Mouse (Mus musculus) left cerebral cortex, postnatal 25 days (tissue): ENCODE measurements around the gene Ccdc138. TPM values are rescaled to one million over a fixed set of nuclear protein-coding genes. Genes with fewer than 3 reads are reported as not detected.

Experiments used
- DNase-seq, 2 experiments: peaks; one replicate each; pipeline ENCODE4 v3.0.0; 2022; ENCODE audit warnings: low spot score in 2 of 2, mixed read lengths in 1 of 2
- intact Hi-C: fragments of 180-260 bp; cut with DNase I; formaldehyde crosslinking; loops from one replicate; pipeline ENCODE4 v1.15.1; 2025
- total RNA-seq, 2 experiments: library from RNA; stranded (reverse); gene quantifications; 2 replicates each; pipeline ENCODE4 v1.2.3; 2021

Gene Ccdc138
- total RNA-seq, 2 experiments from 2014 or later, result 4.6 to 4.8 TPM

DNA sequence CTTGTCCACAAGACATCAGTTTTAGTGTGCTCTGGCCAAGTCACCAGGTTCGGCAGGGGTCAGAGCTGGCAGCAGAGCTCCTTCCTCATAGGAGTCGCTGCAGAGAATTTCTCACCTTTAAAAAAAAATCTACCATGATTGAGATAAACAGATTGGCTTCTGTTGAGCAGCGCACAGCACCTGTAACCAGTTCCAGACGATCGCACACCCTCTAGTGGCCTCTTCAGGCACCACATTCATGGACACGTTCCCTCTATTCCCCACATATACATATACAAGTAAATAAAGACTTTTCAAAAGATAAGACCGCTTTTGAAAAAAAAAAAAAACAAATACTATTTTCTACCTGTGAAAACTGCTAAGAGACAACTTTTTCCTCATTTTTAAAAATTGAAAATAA is 61.4 kb downstream of the Ccdc138 start:
- DNase-seq, result peak; percentile 54 to 67
- intact Hi-C loops, result loop anchor here (5.0 kb wide), 1 partner anchor 113 kb away; no protein-coding TSS in a partner anchor

DNA sequence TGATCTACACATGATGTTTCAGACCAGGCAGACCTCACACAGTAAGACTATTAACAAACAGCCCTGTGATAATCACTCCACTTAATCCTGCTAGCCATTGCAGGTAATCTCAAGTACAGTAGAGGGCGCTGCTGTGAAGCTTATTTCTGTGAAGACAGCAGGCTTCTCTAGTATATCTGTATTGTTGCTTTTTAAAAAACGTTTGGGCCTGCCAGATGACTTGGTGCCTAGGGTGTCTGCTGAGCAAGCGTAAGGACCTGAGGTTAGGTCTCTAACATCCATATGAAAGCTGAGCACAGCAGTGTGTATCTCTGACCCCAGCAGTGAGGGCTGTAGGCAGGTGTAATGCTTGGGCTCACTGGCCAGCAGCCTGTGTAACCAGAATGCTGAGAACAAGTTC is 62.2 kb downstream of the Ccdc138 start:
- intact Hi-C loops, result loop anchor here (5.0 kb wide), 2 partner anchors 67 to 112 kb away; no protein-coding TSS in a partner anchor

DNA sequence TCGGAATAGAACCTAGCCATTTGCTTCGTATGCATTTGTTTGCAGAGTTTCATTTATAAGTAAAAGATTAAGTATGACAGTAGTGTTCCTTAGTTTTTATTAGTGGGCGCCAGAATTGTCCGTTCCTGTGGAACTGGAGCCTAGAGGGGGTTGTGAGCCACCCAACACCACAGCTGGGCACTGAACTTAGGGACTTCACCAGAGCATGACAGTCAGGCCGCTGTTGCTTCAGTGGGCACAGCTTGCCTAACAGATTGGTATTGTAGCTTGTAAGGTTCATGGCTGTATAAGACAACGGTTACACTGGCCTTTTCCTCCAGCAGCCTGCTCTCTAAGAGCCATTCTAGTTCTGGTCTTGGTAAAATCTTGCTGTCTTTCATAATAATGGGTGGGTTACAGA is 62.8 kb downstream of the Ccdc138 start:
- intact Hi-C loops, result loop anchor here (5.0 kb wide), 1 partner anchor 67 kb away; no protein-coding TSS in a partner anchor
- no peak for DNase-seq

More for the DNA sequence above, 62.2 kb downstream of the Ccdc138 start:
- DNase-seq, result peak; percentile 33 to 49

DNA sequence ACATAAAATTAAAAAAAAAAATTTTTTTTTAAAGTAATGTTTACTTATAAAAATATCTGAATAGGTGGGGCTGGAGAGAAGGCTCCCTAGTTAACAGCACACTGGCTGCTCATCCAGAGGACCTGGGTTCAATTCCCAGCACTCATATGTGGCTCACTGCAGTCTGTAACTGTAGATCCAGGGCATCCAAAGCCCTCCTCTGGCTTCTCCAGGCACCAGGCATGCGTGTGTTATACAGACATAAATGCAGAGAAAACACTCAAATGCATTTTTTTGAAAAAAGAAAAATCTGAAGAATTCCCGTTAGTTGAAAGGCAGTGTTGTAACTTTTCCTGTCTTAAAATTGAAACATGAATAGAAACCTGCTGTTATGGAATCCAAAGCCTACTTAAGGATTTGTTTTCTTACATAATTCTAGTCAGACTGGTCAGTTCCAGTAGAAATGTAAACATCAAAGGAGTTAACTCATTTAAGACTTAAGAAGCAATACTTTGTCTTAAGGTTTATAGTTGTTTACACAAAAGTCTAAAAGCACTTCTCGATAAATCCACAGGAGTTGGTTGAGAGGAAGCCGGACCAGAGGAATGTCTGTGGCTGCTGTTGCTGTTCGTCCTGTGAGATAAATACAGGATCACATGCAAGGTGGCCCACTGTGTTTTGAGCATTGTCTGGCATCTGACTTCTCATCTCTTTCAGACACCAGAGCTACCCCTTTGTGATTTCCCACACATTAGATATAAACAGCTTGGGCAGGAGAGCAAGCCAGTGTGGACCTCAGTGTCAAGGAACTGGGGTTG is 87.9 kb downstream of the Ccdc138 start:
- DNase-seq, result no peak
- intact Hi-C loops, result no loop called here

DNA sequence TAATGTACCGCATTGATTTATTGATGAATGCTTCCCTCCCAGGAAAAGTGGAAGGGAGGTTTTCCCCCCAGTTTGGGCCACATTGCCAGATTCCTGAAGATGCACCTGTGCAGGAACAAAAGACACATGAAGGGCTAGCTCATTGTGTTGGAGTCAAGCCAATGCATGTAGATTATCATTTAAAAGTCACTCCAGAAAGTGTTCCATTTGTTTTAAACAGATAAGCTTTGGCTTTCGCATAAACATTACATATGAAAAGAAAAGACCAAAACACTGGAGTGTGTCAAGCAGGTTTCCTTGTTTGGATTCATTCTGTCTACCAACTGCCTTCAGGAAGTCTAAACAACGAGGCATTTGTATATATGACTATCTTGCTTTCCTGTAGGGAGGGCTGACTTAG is 96.7 kb downstream of the Ccdc138 start:
- intact Hi-C loops, result no loop called here
- no peak for DNase-seq

DNA sequence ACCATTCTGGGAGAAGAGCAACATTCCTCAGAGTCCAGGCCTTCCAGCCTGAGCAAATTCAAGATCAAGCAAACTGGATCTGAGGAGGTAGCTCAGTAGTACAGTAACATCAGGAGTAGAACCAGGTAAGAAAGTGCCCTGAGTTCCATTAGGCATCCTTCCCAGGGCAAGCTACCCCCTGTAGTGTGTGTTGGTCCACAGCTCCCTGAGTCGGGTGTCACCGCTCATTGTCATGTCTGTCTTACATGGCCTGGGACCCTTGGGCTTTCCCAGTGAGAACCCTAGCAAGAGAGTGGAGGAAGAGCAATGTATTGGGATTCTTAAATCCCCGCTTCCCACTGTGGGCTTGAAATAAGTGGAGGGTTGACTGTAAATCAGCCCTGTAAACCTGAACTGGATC is 97.4 kb downstream of the Ccdc138 start:
- intact Hi-C loops, result no loop called here
- no peak for DNase-seq

DNA sequence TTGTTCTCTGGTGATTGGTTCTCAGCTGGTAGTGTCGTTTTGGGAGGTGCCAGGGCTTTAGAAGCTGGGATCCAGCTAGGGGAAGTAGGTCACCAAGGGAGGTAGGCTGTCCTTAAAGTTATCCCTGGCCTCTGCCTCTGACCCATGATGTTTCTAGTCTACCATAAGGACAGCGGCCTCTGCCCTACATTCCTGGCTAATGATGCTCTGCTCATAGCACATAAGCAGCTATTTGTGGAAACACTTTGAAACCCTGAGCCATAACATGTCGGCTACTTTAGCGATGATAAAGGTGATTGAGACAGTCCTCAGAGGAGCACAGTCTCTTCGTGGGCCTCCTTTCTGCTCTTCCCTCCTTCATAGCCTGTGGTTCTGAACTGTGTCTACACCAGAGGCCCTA is 98.1 kb downstream of the Ccdc138 start:
- DNase-seq, result no peak
- intact Hi-C loops, result no loop called here

DNA sequence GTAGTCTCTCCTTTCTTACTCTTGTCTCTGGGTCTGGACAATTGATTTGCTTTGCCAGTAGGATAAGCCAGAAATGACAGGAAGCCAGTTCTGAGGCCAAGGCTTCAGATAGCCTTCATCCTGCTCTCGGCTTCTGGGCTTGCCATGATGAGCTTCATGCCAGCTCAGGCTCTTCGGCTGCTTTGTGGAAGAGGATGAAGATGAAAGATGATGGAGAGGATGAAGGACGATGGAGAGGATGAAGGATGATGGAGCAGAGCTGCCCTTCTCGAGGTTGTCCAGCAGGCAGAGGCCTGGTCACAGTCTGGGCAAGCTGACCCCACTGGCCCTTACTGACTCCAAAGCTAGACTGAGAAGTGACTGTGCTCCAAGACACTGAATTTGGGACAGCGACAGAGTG is 102.4 kb downstream of the Ccdc138 start:
- DNase-seq, result no peak
- intact Hi-C loops, result no loop called here

DNA sequence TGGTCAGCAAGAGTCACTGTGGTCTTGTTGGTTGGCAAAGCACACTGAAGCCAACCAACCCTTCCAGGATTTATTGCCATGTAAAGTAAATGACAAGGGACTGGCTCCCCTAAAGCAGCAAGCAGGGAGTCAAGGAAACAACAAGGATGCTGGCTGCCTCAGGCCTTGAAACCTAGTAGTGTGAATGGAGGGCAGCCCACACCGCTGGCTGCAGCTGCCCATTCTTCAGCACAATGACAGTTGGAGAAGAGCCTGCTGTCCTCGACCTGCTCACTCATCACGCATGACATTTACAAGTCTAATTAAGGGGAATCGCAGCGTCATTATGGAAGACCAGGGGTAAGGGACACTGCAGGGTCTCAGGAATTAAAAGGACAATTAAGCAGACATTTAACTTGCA is 103.2 kb downstream of the Ccdc138 start:
- intact Hi-C loops, result no loop called here
- DNase-seq, result no peak

DNA sequence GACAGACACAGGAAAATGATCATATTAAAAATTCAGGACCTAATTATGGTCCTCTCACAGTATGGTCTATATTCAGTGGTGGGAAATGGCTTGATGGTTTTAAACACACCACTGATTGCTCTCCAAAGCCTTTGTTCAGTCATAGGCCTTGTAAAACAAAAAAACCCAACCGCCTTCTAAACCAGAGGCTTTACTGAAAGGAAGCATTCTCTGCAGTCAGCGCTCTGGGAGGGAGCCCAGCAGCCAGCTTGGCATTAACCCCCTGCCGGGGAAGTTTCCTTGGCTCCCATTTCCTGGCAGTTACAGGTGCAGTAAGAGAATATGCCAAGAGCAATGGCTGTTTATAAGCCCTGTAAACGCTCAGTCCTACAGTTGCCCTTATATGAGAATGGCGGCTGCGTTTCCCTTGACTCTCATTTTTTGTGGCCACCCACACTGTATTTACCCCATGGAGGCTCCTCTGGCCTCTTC is 103.7 kb downstream of the Ccdc138 start:
- peak; percentile 40 to 60 for DNase-seq
- intact Hi-C loops, result no loop called here

DNA sequence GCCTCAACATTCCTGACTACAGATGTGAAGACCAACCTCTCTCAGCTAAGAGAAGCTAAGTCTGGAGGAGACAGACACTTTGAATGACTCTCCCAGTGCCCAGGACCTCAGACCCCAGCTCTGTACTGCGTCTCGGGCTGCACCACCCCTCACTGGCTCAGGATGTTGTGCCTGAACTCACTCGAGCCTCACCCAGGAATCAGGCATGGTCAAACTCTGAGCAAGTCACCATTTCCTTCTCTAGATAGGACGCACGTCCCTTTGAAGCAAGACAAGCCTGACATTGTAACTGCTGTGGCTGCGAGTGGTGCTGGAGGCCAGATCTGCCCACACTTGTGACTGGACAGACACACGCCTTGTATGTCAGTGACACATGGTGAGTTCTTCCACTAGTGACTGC is 104.2 kb downstream of the Ccdc138 start:
- intact Hi-C loops, result no loop called here
- DNase-seq, result no peak

DNA sequence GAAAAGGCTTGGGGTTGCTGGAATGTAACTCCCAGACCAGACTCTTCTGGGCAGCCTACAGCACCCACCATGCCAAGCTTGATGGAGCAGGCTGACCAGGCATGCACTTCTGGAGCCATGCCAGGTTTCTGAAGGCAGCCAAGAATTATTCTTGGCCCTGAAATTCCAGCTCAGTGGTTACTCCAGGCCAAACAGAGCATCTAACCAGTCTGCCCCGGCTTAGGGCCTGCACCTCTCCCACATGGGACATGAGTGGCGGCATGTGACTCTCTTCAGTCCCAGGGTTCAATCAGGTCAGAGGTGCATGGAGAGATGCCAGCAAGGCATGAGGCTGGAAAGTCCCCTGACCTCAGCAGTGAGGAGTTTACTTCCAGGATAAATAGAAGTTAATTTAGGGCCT is 107.0 kb downstream of the Ccdc138 start:
- intact Hi-C loops, result no loop called here

DNA sequence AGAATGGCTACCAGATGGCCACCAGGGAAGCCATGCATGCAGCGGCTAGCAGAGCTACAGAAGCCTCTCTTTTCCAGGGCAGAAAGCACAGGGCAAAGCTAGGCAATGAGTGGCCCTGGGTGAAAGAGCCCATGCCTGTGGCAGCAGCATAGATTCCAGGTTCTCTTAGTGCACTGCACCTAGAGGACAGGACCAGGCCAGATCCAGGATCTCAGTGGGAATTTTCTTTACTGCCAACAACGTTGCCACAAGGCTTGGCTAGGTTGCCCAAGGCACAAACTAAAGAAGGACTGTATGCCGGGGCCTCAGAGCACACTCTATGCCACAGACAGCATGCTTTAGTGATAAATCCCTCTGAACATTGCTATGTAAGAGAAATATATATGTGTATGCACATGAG is 108.6 kb downstream of the Ccdc138 start:
- intact Hi-C loops, result no loop called here

More for the DNA sequence above, 107.0 kb downstream of the Ccdc138 start:
- DNase-seq, result peak in 1 of 2 experiments; percentile 37

DNA sequence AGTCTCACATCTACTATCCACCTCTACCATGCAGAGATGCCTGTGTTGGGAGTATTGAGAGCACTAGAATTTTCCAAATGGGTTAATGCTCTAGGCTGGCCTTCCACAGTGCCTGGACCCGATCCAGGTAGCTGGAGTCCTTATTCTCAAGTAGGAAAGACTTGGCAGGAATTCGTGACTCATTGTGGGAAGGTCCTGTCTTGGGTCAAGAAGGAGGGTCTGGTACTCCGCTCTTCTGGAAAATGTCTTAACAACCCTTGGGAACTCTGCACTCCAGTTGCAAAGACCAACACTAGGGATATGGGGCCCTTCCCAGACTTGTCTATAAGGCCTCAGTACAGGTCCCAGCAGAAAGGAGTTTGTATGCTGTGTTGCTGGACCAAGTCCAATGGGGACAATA is 111.1 kb downstream of the Ccdc138 start:
- intact Hi-C loops, result no loop called here
- no peak for DNase-seq

More for the DNA sequence above, 108.6 kb downstream of the Ccdc138 start:
- no peak for DNase-seq

DNA sequence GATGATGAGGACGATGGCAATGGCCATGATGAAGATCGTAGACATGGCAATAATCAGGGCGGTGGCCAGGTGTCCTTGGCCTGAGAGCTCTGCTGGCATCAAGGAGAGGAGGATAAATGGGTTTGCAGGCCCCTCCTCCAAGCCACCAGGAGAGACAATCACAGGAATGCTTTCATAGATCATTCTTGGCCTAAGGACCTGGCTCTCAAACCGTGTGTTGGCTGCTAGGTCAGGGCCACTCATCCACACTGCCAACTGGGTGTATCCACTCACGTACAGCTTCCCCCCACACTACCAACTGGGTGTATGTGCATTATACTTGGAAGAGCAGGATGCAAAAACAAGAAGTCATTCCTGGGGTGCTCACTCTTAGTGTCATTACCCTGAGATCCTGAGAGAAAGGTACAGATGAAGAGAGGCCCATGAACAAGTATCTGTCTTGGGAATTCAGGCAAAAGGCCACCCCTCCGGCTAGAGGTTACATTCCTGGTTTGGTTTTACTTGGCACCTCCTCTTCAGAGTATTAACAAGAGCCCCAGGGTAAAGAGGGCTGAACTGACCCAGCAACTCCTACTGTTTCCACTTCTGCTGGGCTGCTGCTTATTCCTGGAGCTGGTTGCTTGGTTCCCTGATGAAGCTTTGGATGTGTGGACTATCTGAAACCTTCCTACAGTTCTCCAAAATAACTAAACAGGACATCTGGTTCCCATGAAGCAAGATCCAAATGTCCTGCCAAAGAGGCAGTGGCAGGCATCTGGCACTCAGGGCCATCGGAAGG is 112.9 kb downstream of the Ccdc138 start:
- peak in 1 of 2 experiments; percentile 44 for DNase-seq
- intact Hi-C loops, result no loop called here

DNA sequence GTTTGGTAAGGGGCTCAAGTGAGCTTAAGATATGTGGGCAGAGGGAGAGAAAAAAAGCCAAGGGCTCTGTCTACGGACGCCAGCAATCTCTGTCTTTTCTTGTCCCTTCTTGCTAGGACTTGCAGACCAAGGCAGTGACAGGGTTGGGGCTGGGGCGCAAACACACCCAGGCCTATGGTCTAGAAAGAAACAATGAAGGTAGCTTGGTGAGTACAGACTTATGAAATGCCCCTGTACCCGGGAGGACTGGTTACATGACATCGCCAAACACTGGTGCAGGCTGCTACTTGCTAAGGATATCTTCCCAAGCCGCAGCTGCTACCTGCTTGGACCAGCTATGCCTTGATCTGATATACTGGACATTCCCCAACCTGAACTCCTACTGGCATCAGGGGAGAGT is 116.9 kb downstream of the Ccdc138 start:
- intact Hi-C loops, result no loop called here
- DNase-seq, result no peak

DNA sequence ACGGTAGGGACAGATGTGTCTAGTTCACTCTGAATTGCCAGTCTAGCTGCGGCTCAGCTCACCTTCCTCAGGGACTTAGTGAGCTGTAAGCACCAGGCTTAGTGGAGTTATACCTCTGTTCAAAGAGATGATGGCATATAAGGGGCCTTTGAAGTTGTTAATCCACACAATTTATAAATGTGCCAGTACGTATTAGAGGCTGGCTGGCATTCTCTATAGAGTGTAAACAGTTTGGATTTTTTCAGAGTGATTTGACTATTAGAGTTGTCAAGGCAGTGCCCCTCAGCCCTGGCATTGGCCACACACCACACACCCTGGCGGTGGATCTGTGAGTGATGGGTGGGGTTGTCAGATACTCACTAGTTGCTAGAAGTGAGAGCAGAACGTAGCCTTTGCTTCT is 118.8 kb downstream of the Ccdc138 start:
- intact Hi-C loops, result no loop called here
- no peak for DNase-seq

DNA sequence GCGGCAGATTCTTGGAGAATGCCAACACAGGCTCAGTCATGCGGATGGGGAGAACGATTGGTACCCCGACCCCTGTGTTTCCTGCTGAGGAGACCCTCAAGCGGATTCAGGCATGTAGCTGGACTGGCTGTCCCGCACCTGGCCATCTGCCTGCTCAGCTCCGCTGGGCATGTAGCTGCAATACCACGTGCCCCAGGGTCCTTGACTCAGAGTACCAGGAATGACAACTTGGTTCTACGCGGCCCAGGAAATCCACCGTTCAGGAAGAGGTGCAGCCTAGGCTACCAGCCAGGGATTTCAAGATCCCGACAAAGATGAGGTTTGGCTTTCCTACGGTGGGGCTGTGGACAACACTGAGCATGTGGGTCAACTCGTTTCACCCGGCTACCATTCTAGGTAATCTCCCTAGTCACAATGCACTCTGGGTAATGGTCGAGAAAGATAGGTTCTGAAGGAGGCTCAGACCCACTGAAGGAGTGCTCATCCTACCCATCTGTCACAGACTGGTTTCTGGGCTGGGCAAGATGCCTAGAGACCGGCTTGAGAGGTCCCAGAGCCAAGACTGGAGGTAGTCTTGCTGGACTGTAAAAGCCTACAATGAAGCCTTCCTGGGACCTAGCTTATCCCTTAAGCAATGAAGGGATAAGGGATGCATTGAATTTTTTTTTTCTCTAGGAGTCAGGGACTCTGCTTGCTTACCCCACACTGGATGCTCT is 120.9 kb downstream of the Ccdc138 start:
- intact Hi-C loops, result no loop called here
- DNase-seq, result no peak

DNA sequence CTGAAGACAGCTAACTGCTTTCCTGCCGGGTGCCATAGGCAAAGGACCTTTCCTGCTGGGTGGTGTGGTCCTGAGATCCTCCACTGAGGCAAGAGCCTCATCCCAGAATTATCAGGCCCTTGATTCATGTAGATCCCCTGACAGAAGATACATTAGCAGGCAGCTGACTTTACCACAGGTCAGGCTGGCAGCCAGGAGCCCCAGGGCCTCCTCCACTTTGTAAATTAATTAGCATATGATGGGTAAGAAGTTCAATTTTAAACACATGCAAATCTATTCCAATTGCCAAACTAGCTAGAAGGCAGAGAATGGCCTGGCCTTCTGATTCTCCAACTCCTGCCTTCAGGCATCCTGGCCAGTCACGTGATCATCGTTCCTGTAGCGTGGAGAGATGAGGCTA is 121.5 kb downstream of the Ccdc138 start:
- DNase-seq, result no peak
- intact Hi-C loops, result no loop called here
